Mouse (Mus musculus): Measurements from ENCODE around the gene Slirp. TPM values are rescaled to one million over a fixed set of nuclear protein-coding genes. Genes with fewer than 3 reads are reported as not detected.
"Not testable (repeated sequence)": the region's sequence is repeated elsewhere in the genome, so short reads cannot be mapped to it uniquely, and the experiment has no call there.

The Slirp gene
- polyA plus RNA-seq, 1 experiment from 2014 or later, result 252 TPM

- no peaks in the 10 kb centered on the region for H3K9me3 ChIP-seq (ENCODE audit: low read length)
- peaks cover 20% of the 10 kb centered on the region for H3K36me3 ChIP-seq (ENCODE audit: insufficient read depth, low read length)
- H3K4me2 ChIP-seq (replicated peaks; ENCODE audit: low read depth, low read length), result peak overlapping the region; percentile 77
- peak overlapping the region; percentile 87 for H3K27ac ChIP-seq (ENCODE audit: low read length)
- under 1% methylated on average over 19 of the region's 19 CpGs for WGBS
- H3K4me1 ChIP-seq (ENCODE audit: insufficient read depth, low read length), result peaks cover 9% of the 10 kb centered on the region
- H3K9ac ChIP-seq (replicated peaks; ENCODE audit: low read length), result peak overlapping the region; percentile 97
- ATAC-seq (ENCODE audit: low FRiP score, low TSS enrichment), result no peak
- no peaks in the 10 kb centered on the region for H3K27me3 ChIP-seq (ENCODE audit: insufficient read depth, low read length)
- H3K4me3 ChIP-seq (ENCODE audit: low read length), result peak overlapping the region; percentile 94
Observed at GRCm38 (mm10) chr12:87471421-87471963, 27.8 kb downstream of the Slirp start.

- Histone ChIP-seq H3K9ac (replicated peaks; ENCODE audit: low read length) (peak within 1 kb of the TSS; percentile 97), H3K27me3 (ENCODE audit: insufficient read depth, low read length) (no peaks in the 10 kb centered on the region), H3K4me2 (replicated peaks; ENCODE audit: low read depth, low read length) (peak within 1 kb of the TSS; percentile 77), H3K4me1 (ENCODE audit: insufficient read depth, low read length) (peaks cover 9% of the 10 kb centered on the region), H3K36me3 (ENCODE audit: insufficient read depth, low read length) (peaks cover 15% of the 10 kb centered on the region), H3K27ac (ENCODE audit: low read length) (peak within 1 kb of the TSS; percentile 87), H3K9me3 (ENCODE audit: low read length) (no peaks in the 10 kb centered on the region), H3K4me3 (ENCODE audit: low read length) (peak within 1 kb of the TSS; percentile 94)
- ATAC-seq (ENCODE audit: low FRiP score, low TSS enrichment), result peak; percentile 97
- 3% methylated on average over 45 of the region's 45 CpGs for WGBS
Observed at GRCm38 (mm10) chr12:87471964-87472786, 28.5 kb downstream of the Slirp start, which contains the start of gene Snw1. Gene Snw1, minus strand, starts transcription at chr12:87472274.

- 64% methylated on average over 3 of the region's 3 CpGs for WGBS
- no peak overlapping the region for H3K9ac ChIP-seq (replicated peaks; ENCODE audit: low read length)
- H3K4me2 ChIP-seq (replicated peaks; ENCODE audit: low read depth, low read length), result no peak overlapping the region
- H3K36me3 ChIP-seq (ENCODE audit: insufficient read depth, low read length), result peaks cover 3% of the 10 kb centered on the region; the same call in 1 of the 2 replicates
- H3K27me3 ChIP-seq (ENCODE audit: insufficient read depth, low read length), result no peaks in the 10 kb centered on the region
- no peak overlapping the region for H3K4me3 ChIP-seq (ENCODE audit: low read length)
- peaks cover 9% of the 10 kb centered on the region for H3K4me1 ChIP-seq (ENCODE audit: insufficient read depth, low read length)
- ATAC-seq (ENCODE audit: low FRiP score, low TSS enrichment), result no peak
- H3K9me3 ChIP-seq (ENCODE audit: low read length), result no peaks in the 10 kb centered on the region
- no peak overlapping the region for H3K27ac ChIP-seq (ENCODE audit: low read length)
Observed at GRCm38 (mm10) chr12:87474756-87475155, 31.1 kb downstream of the Slirp start.

GRCm38 (mm10) chr12:87482482-87482881 is 38.8 kb downstream of the Slirp start:
- not testable (repeated sequence) for H3K4me2 ChIP-seq (replicated peaks; ENCODE audit: low read depth, low read length)

GRCm38 (mm10) chr12:87488683-87489082 is 45.0 kb downstream of the Slirp start:
- ATAC-seq (ENCODE audit: low FRiP score, low TSS enrichment); H3K9me3 ChIP-seq (ENCODE audit: low read length); H3K4me1 ChIP-seq (ENCODE audit: insufficient read depth, low read length); H3K4me2 ChIP-seq (replicated peaks; ENCODE audit: low read depth, low read length); H3K27ac ChIP-seq (ENCODE audit: low read length); H3K9ac ChIP-seq (replicated peaks; ENCODE audit: low read length); H3K36me3 ChIP-seq (ENCODE audit: insufficient read depth, low read length); H3K4me3 ChIP-seq (ENCODE audit: low read length); H3K27me3 ChIP-seq (ENCODE audit: insufficient read depth, low read length): not testable (repeated sequence)
- WGBS, result 78% methylated on average over 2 of the region's 2 CpGs

More at GRCm38 (mm10) chr12:87482482-87482881, 38.8 kb downstream of the Slirp start:
- not testable (repeated sequence) for H3K27me3 ChIP-seq (ENCODE audit: insufficient read depth, low read length); H3K9ac ChIP-seq (replicated peaks; ENCODE audit: low read length); H3K4me3 ChIP-seq (ENCODE audit: low read length); H3K36me3 ChIP-seq (ENCODE audit: insufficient read depth, low read length); ATAC-seq (ENCODE audit: low FRiP score, low TSS enrichment); H3K4me1 ChIP-seq (ENCODE audit: insufficient read depth, low read length); H3K27ac ChIP-seq (ENCODE audit: low read length); H3K9me3 ChIP-seq (ENCODE audit: low read length)
- 80% methylated on average over 5 of the region's 5 CpGs for WGBS

GRCm38 (mm10) chr12:87494421-87494820 is 50.7 kb downstream of the Slirp start, which contains the start of gene Gm5788:
Gene Gm5788, plus strand, starts transcription at chr12:87494721.
- H3K4me2 ChIP-seq (replicated peaks; ENCODE audit: low read depth, low read length); H3K4me1 ChIP-seq (ENCODE audit: insufficient read depth, low read length); H3K36me3 ChIP-seq (ENCODE audit: insufficient read depth, low read length); H3K9ac ChIP-seq (replicated peaks; ENCODE audit: low read length); H3K27ac ChIP-seq (ENCODE audit: low read length); H3K4me3 ChIP-seq (ENCODE audit: low read length); ATAC-seq (ENCODE audit: low FRiP score, low TSS enrichment); H3K27me3 ChIP-seq (ENCODE audit: insufficient read depth, low read length); H3K9me3 ChIP-seq (ENCODE audit: low read length): not testable (repeated sequence)
- WGBS, result 96% methylated on average over 3 of the region's 3 CpGs

Small RNAs within 50 kb of the gene (microRNA-seq; reads per million reads assigned to microRNA genes)
- 32.9 reads per million, percentile 44 among the genes with 10 or more reads in this experiment for gene Mir3068

Other genes starting within 250 kb of the Slirp start
- gene Samd15, start 244.2 kb upstream of the Slirp start, polyA plus RNA-seq (2015; fragmentation: Nextera tagmentation; extraction: Ambion mirVana), result 0.66 and 1.2 TPM in 2 replicates
- gene Tmed8, start 243.4 kb upstream of the Slirp start, polyA plus RNA-seq (2015; fragmentation: Nextera tagmentation; extraction: Ambion mirVana), result 2.0 and 2.5 TPM in 2 replicates
- 0.60 and 0.67 TPM in 2 replicates for gene Noxred1, start 205.2 kb upstream of the Slirp start, polyA plus RNA-seq (2015; fragmentation: Nextera tagmentation; extraction: Ambion mirVana)
- gene Vipas39, start 177.6 kb upstream of the Slirp start, polyA plus RNA-seq (2015; fragmentation: Nextera tagmentation; extraction: Ambion mirVana), result 52.2 and 53.7 TPM in 2 replicates
- gene Ahsa1, start 177.4 kb upstream of the Slirp start, polyA plus RNA-seq (2015; fragmentation: Nextera tagmentation; extraction: Ambion mirVana), result 246 and 248 TPM in 2 replicates
- 0.76 and 1.0 TPM in 2 replicates for gene Ism2, start 144.2 kb upstream of the Slirp start, polyA plus RNA-seq (2015; fragmentation: Nextera tagmentation; extraction: Ambion mirVana)
- gene Sptlc2, start 55.5 kb upstream of the Slirp start, polyA plus RNA-seq (2015; fragmentation: Nextera tagmentation; extraction: Ambion mirVana), result 84.9 and 86.9 TPM in 2 replicates
- gene Alkbh1, start 121 bp downstream of the Slirp start, polyA plus RNA-seq (2015; fragmentation: Nextera tagmentation; extraction: Ambion mirVana), result 59.8 and 63.9 TPM in 2 replicates
- 136 and 142 TPM in 2 replicates for gene Snw1, start 28.4 kb downstream of the Slirp start, polyA plus RNA-seq (2015; fragmentation: Nextera tagmentation; extraction: Ambion mirVana)
- not detected in 2 replicates for gene Gm5788, start 50.8 kb downstream of the Slirp start, polyA plus RNA-seq (2015; fragmentation: Nextera tagmentation; extraction: Ambion mirVana)
- gene Gm8300, start 70.4 kb downstream of the Slirp start, polyA plus RNA-seq (2015; fragmentation: Nextera tagmentation; extraction: Ambion mirVana), result not detected in 2 replicates
- not detected in 2 replicates for gene Oog1, start 158.8 kb downstream of the Slirp start, polyA plus RNA-seq (2015; fragmentation: Nextera tagmentation; extraction: Ambion mirVana)
- not detected in 2 replicates for gene Gm4027, start 175.0 kb downstream of the Slirp start, polyA plus RNA-seq (2015; fragmentation: Nextera tagmentation; extraction: Ambion mirVana)
- gene Gm16381, start 200.7 kb downstream of the Slirp start, polyA plus RNA-seq (2015; fragmentation: Nextera tagmentation; extraction: Ambion mirVana), result not detected in 2 replicates